ENCODE assay signal across 9 mouse cellular contexts in the genomic region with DNA sequence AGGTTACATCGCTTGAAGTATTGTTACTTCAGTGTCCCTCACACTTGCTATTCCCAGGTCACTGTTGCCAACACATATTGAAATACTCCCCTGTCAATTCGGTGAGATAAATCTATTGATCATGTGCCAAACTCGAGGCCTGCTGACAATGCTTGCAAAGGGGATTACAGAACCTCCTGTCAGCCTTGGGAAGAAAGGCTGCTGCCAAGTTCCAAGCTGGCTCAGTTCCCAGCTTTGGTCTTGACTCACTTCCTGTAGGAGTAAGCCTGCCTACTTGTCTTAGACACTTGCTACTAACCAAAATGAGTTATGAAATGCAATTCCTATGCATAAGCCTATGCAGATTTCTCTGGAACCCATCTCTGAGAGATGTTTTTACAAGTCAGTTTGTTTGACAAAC. TPM values are rescaled to one million over a fixed set of nuclear protein-coding genes. Genes with fewer than 3 reads are reported as not detected.
DNase-seq lines count a peak whose midpoint lies in the region; ATAC-seq lines count a peak whose summit lies in the region.
"Had no signal": no experiment of that assay in that cellular context is flagged by ENCODE, and none has a peak within 500 bp of the region (broad histone marks: within the 10 kb centered on the region; RNA-seq: fewer than 3 reads in every experiment).

No protein-coding gene starts in this region.

- no peak overlapping the region for H3K4me2 ChIP-seq in hindbrain, embryonic 14.5 days (replicated peaks)
- H3K4me2 ChIP-seq in hindbrain, embryonic 12.5 days (replicated peaks) = no peak overlapping the region

- ATAC-seq in hindbrain, embryonic 14.5 days (ENCODE audit: low FRiP score) = 0 out of 2 replicates have a peak, but pooled peaks have one; percentile 51
- no peak for ATAC-seq in hindbrain, embryonic 12.5 days (ENCODE audit: low FRiP score)
- ATAC-seq in hematopoietic stem cell, adult 5-6 weeks (replicated peaks in 1 of 2; ENCODE audit: insufficient read depth in 1 of 2, low FRiP score in 2 of 2, low TSS enrichment in 1 of 2, low read depth in 1 of 2, poor library complexity in 2 of 2, severe bottlenecking in 2 of 2) = peak; percentile 63 to 65

- 33% methylated on average over 3 of the region's 3 CpGs for WGBS in hindbrain, embryonic 14.5 days
- 46% methylated on average over 3 of the region's 3 CpGs for WGBS in hindbrain, embryonic 12.5 days

- DNase-seq in hindbrain, embryonic 14.5 days (ENCODE audit: low spot score) = peak; percentile 84
- peak; percentile 22 to 59 for DNase-seq in adrenal gland, postnatal 4 days (ENCODE audit: low spot score in 2 of 2)
- DNase-seq in frontal cortex, postnatal 14 days (ENCODE audit: low spot score in 2 of 2) = peak; percentile 73 to 74
- peak; percentile 59 to 83 for DNase-seq in left cerebral cortex, adult 9 months (ENCODE audit: low spot score in 2 of 2)
- peak; percentile 59 for DNase-seq in ovary, postnatal 14 days (ENCODE audit: low spot score)
- DNase-seq in embryo, embryonic 11 days = no peak

- H3K36me3 ChIP-seq in hindbrain, embryonic 14.5 days (replicated peaks; ENCODE audit: control insufficient read depth, insufficient read depth) = no peaks in the 10 kb centered on the region
- no peaks in the 10 kb centered on the region for H3K36me3 ChIP-seq in hindbrain, embryonic 12.5 days

- H3K27me3 ChIP-seq in hindbrain, embryonic 14.5 days (ENCODE audit: control insufficient read depth, insufficient read depth, low read length) = peaks cover 33% of the 10 kb centered on the region
- H3K27me3 ChIP-seq in hindbrain, embryonic 12.5 days = peaks cover 34% of the 10 kb centered on the region

- peaks cover 19% of the 10 kb centered on the region for H3K4me1 ChIP-seq in hindbrain, embryonic 14.5 days (replicated peaks; ENCODE audit: control insufficient read depth, insufficient read depth, low read length)
- H3K4me1 ChIP-seq in hindbrain, embryonic 12.5 days = peaks cover 21% of the 10 kb centered on the region

- no peak overlapping the region for H3K9ac ChIP-seq in hindbrain, embryonic 14.5 days
- no peak overlapping the region for H3K9ac ChIP-seq in hindbrain, embryonic 12.5 days

- H3K9me3 ChIP-seq in hindbrain, embryonic 14.5 days (ENCODE audit: control insufficient read depth, low read length) = no peaks in the 10 kb centered on the region
- H3K9me3 ChIP-seq in hindbrain, embryonic 12.5 days (replicated peaks) = no peaks in the 10 kb centered on the region

- no peak overlapping the region for H3K27ac ChIP-seq in hindbrain, embryonic 14.5 days
- H3K27ac ChIP-seq in hindbrain, embryonic 12.5 days = no peak overlapping the region

- no peak overlapping the region for H3K4me3 ChIP-seq in hindbrain, embryonic 14.5 days (replicated peaks; ENCODE audit: low read length)
- H3K4me3 ChIP-seq in hindbrain, embryonic 12.5 days = no peak overlapping the region

RNA-seq across cellular contexts. Expression of a gene that starts 4.2 kb away (rescaled TPM):
- polyA plus RNA-seq in hindbrain, embryonic 14.5 days (2014; fragmentation: Nextera tagmentation; extraction: Ambion mirVana) = 0.30 and 0.32 TPM in 2 replicates
- not detected in 2 replicates for polyA plus RNA-seq in hindbrain, embryonic 12.5 days (2016; fragmentation: Nextera tagmentation; extraction: Ambion mirVana)
- total RNA-seq in adrenal gland, postnatal 4 days (2021) = 1 to 10 TPM; 3.6 to 6.9 TPM
- total RNA-seq in hematopoietic stem cell, adult 5-6 weeks (2017) = not detected in 2 replicates
- total RNA-seq: gastrocnemius, adult 8-10 months had no signal
